Mouse (Mus musculus) lung, postnatal 4 days (tissue): ENCODE measurements around the gene Lrg1.

Source experiments
- DNase-seq, 2 experiments: peaks; one replicate each; pipeline ENCODE4 v3.0.0; 2021

Lrg1 gene

GRCm38 (mm10) chr17:56121826-56122225 lies at the start of gene Lrg1:
TSS of gene Lrg1 (minus strand) at chr17:56122001.
- no peak for DNase-seq

- DNase-seq, result no peak
Measured at GRCm38 (mm10) chr17:56171456-56171855, 49.7 kb upstream of the Lrg1 start.

- no peak for DNase-seq
Measured at GRCm38 (mm10) chr17:56170636-56171035, 48.8 kb upstream of the Lrg1 start.

GRCm38 (mm10) chr17:56169830-56170229 lies 48.0 kb upstream of the Lrg1 start:
- DNase-seq, result peak; percentile 23 to 37

- no peak for DNase-seq
Measured at GRCm38 (mm10) chr17:56165671-56166070, 43.9 kb upstream of the Lrg1 start.

- no peak for DNase-seq
Measured at GRCm38 (mm10) chr17:56164510-56164909, 42.7 kb upstream of the Lrg1 start.

- DNase-seq, result peak; percentile 45 to 57
Measured at GRCm38 (mm10) chr17:56163523-56164102, 41.8 kb upstream of the Lrg1 start.

- peak; percentile 97 to 98 for DNase-seq
Measured at GRCm38 (mm10) chr17:56162231-56162774, 40.5 kb upstream of the Lrg1 start, which contains the start of gene Tnfaip8l1. TSS of gene Tnfaip8l1 (plus strand) at chr17:56162477.

GRCm38 (mm10) chr17:56159729-56160128 lies 37.9 kb upstream of the Lrg1 start:
- peak; percentile 70 to 76 for DNase-seq

- peak; percentile 79 to 84 for DNase-seq
Measured at GRCm38 (mm10) chr17:56153643-56154042, 31.8 kb upstream of the Lrg1 start.

GRCm38 (mm10) chr17:56149897-56150296 lies 28.1 kb upstream of the Lrg1 start:
- DNase-seq, result no peak

GRCm38 (mm10) chr17:56148790-56149618 lies 27.2 kb upstream of the Lrg1 start:
- DNase-seq, result no peak

GRCm38 (mm10) chr17:56148280-56148679 lies 26.5 kb upstream of the Lrg1 start:
- no peak for DNase-seq

GRCm38 (mm10) chr17:56147420-56147819 lies 25.6 kb upstream of the Lrg1 start:
- DNase-seq, result no peak

GRCm38 (mm10) chr17:56146131-56146530 lies 24.3 kb upstream of the Lrg1 start:
- no peak for DNase-seq

- no peak for DNase-seq
Measured at GRCm38 (mm10) chr17:56144546-56144945, 22.7 kb upstream of the Lrg1 start.

- no peak for DNase-seq
Measured at GRCm38 (mm10) chr17:56141702-56142605, 20.2 kb upstream of the Lrg1 start.

GRCm38 (mm10) chr17:56139858-56140595 lies 18.2 kb upstream of the Lrg1 start, which contains the start of gene Sema6b:
TSS of gene Sema6b (minus strand) at chr17:56140343.
- DNase-seq, result peak; percentile 65 to 76

- no peak for DNase-seq
Measured at GRCm38 (mm10) chr17:56139355-56139754, 17.6 kb upstream of the Lrg1 start.

GRCm38 (mm10) chr17:56137839-56138613 lies 16.2 kb upstream of the Lrg1 start:
- no peak for DNase-seq

GRCm38 (mm10) chr17:56136558-56136957 lies 14.8 kb upstream of the Lrg1 start:
- DNase-seq, result no peak
